Mouse (Mus musculus) right cerebral cortex, postnatal 36 days (tissue): ENCODE measurements around the gene Trim11.

Experiments
- DNase-seq, 2 experiments: peaks; one replicate each; pipeline ENCODE4 v3.0.0; 2022; ENCODE audit warnings: low spot score in 2 of 2, mixed read lengths in 1 of 2

Trim11 gene

GRCm38 (mm10) chr11:59015052-59015451 is 37.2 kb downstream of the Trim11 start:
- peak; percentile 33 to 50 for DNase-seq

GRCm38 (mm10) chr11:59026411-59026810 is 48.5 kb downstream of the Trim11 start:
- DNase-seq = no peak

GRCm38 (mm10) chr11:59029003-59029402 is 51.1 kb downstream of the Trim11 start:
- no peak for DNase-seq
